Mouse (Mus musculus) embryonic fibroblast, embryonic 13.5 days (primary cell): ENCODE data around the gene Usp8. TPM values are rescaled to one million over a fixed set of nuclear protein-coding genes. Genes with fewer than 3 reads are reported as not detected.
A peak's percentile ranks its signal among the peaks of the same experiment; 100 is the strongest.

ENCODE experiments used
- H3K27ac ChIP-seq: 2 replicates; pipeline ENCODE4 v1.5.1; 2012; ENCODE audit warnings: low read length, control low read depth, inconsistent platforms; ENCODE audit not compliant: insufficient read depth
- H3K4me1 ChIP-seq: 2 replicates; pipeline ENCODE4 v1.6.1; 2011; ENCODE audit warnings: low read length; ENCODE audit not compliant: control insufficient read depth, insufficient read depth
- H3K4me3 ChIP-seq: 2 replicates; pipeline ENCODE4 v1.5.1; 2011; ENCODE audit warnings: mild to moderate bottlenecking, control low read depth, low read length; ENCODE audit not compliant: insufficient read depth
- CTCF ChIP-seq: IDR thresholded peaks from 2 replicates; pipeline ENCODE4 v1.5.1; 2011; ENCODE audit warnings: mild to moderate bottlenecking, control low read depth, low read length, moderate library complexity, borderline replicate concordance; ENCODE audit not compliant: insufficient read depth
- POLR2A ChIP-seq: IDR thresholded peaks from 2 replicates; pipeline ENCODE4 v1.6.1; 2011; ENCODE audit warnings: low read depth, mild to moderate bottlenecking, control low read depth, low read length, moderate library complexity
- polyA plus RNA-seq: library from polyadenylated mRNA; stranded (reverse); fragments of >200 nt; gene quantifications from 2 replicates; pipeline ENCODE4 v1.2.4, GENCODE M21; 2011; ENCODE audit warnings: low read depth; ENCODE audit not compliant: missing spikeins, insufficient read length

Usp8 gene
- polyA plus RNA-seq, 1 experiment = 69.7 TPM

DNA sequence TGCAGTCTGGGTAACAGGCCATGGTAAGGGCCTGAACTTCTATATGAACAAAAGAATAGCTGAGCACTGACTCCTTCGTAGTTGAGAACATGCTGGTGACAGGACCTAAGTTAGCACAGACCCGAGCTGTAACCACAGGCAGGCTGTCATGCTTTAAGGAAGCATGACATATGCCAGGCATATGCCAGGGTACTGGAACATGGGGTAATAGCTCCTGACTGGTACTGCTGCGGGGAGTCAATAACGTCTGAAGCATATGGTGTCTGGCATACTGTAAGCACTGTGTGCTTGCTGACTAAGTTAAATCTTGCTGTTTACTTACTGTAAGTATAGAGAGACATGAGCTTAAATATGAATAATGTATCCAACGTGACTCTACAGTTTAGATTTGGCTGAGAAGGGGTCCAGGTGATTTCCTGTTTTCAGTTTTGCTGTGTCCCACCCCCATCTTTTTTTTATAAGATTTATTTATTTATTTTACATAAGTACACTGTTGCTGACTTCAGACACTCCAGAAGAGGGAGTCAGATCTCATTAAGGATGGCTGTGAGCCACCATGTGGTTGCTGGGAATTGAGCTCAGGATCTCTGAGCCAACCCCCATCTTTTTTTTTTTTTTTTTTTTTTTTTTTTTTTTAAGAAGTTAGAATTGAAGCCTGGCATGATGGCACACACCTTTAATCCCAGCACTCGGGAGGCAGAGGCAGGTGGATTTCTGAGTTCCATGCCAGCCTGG is 28.4 kb downstream of the Usp8 start:
- no peak for TF ChIP-seq POLR2A
- TF ChIP-seq CTCF = no peak
- H3K27ac ChIP-seq = no peak overlapping the region
- no peaks in the 10 kb centered on the region for H3K4me1 ChIP-seq

GRCm38 (mm10) chr2:126740314-126740713 is 33.2 kb downstream of the Usp8 start:
- Histone ChIP-seq H3K4me3 (no peak overlapping the region), H3K27ac (no peak overlapping the region), H3K4me1 (no peaks in the 10 kb centered on the region)
- TF ChIP-seq POLR2A (no peak), CTCF (no peak)

More for the DNA sequence above, 28.4 kb downstream of the Usp8 start:
- no peak overlapping the region for H3K4me3 ChIP-seq

- Histone ChIP-seq H3K4me3 (no peak overlapping the region), H3K4me1 (no peaks in the 10 kb centered on the region), H3K27ac (no peak overlapping the region)
- no peak for TF ChIP-seq CTCF
- TF ChIP-seq POLR2A = no peak
Observed at GRCm38 (mm10) chr2:126743389-126743788, 36.3 kb downstream of the Usp8 start.

DNA sequence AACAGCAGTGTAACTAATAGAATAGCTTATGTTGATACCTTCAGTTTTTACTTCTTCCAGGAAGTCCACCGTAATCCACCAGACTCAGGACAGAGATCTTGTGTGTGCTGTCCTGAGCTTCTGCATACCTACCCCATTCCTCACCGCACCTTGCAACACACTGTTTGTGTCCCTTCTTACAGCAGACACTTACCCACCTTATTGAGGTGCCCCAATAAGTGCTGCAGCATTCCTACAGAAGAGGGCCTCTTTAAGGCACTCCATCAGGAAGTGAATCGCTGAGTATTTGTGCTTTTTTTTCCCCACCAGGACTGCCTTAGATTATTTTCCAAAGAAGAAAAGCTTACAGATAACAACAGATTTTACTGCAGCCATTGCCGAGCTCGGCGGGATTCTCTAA is 48.5 kb downstream of the Usp8 start:
- Histone ChIP-seq H3K4me1 (no peaks in the 10 kb centered on the region), H3K4me3 (no peak overlapping the region), H3K27ac (no peak overlapping the region)
- TF ChIP-seq CTCF (no peak), POLR2A (no peak)

GRCm38 (mm10) chr2:126759351-126759750 is 52.2 kb downstream of the Usp8 start:
- TF ChIP-seq CTCF = no peak
- TF ChIP-seq POLR2A = no peak

GRCm38 (mm10) chr2:126765867-126766582 is 58.9 kb downstream of the Usp8 start:
- H3K4me1 ChIP-seq = 0 out of 2 replicates have a peak, but pooled peaks cover 2% of the 10 kb centered on the region
- no peak overlapping the region for H3K27ac ChIP-seq
- TF ChIP-seq POLR2A = no peak
- TF ChIP-seq CTCF = no peak
- no peak overlapping the region for H3K4me3 ChIP-seq

More at GRCm38 (mm10) chr2:126759351-126759750, 52.2 kb downstream of the Usp8 start:
- Histone ChIP-seq H3K4me1 (no peaks in the 10 kb centered on the region), H3K4me3 (no peak overlapping the region), H3K27ac (no peak overlapping the region)

DNA sequence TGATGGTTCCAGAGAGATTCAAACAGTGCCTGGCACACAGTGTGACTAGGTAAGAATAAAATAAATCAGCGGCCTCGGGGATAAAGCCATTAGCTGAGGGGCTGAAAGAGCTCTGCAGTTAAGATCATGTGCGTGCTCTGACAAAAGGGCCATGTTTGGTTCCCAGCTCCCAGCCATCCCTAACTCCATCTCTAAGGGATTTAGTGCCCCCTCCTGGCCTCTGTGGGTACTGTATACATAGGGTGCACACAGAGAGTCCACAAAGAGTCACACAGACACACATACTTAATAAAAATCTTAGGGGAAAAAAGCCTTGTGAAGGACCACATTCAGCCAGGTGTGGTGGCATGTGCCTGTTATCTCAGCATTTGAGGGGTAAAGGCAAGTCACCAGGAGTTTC is 60.5 kb downstream of the Usp8 start:
- TF ChIP-seq CTCF (no peak), POLR2A (no peak)
- H3K27ac ChIP-seq = no peak overlapping the region
- no peak overlapping the region for H3K4me3 ChIP-seq
- H3K4me1 ChIP-seq = 0 out of 2 replicates have a peak, but pooled peaks cover 2% of the 10 kb centered on the region

DNA sequence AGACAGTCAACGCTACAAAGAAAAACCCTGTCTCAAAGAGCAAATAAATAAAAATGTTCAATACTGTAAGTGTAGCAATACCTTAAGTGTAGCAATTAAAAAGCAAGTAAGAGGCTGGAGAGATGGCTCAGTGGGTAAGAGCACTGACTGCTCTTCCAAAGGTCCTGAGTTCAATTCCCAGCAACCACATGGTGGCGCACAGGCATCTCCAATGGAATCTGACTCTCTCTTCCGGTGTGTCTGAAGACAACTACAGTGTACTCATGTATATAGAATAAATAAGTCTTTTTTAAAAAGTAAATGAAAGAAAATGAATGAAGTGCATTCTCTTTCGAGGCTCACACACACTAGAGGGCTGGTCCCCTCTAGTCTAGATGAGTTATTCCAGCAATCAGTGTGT is 61.1 kb downstream of the Usp8 start:
- TF ChIP-seq CTCF = 0 out of 2 replicates have a peak, but pooled peaks have one; percentile 12
- no peak for TF ChIP-seq POLR2A
- Histone ChIP-seq H3K4me3 (no peak overlapping the region), H3K27ac (no peak overlapping the region), H3K4me1 (0 out of 2 replicates have a peak, but pooled peaks cover 2% of the 10 kb centered on the region)

- no peak for TF ChIP-seq CTCF
- no peak for TF ChIP-seq POLR2A
- 0 out of 2 replicates have a peak, but pooled peaks cover 2% of the 10 kb centered on the region for H3K4me1 ChIP-seq
- no peak overlapping the region for H3K4me3 ChIP-seq
- H3K27ac ChIP-seq = no peak overlapping the region
Observed at GRCm38 (mm10) chr2:126769431-126770181, 62.5 kb downstream of the Usp8 start.
